Mouse (Mus musculus) MN1 (cell line): ENCODE data around the gene Zscan21.
"Not testable (repeated sequence)": the region's sequence is repeated elsewhere in the genome, so short reads cannot be mapped to it uniquely, and the experiment has no call there.

Experiments used
- DNase-seq: peaks from one replicate; pipeline ENCODE4 v3.0.0-alpha.2; 2016; ENCODE audit warnings: low spot score

Zscan21 gene

GRCm38 (mm10) chr5:138116255-138117198 is at the start of gene Zscan21:
Gene Zscan21 (plus strand): TSS chr5:138116903.
- DNase-seq, result peak; percentile 95

GRCm38 (mm10) chr5:138073803-138074202 is 42.9 kb upstream of the Zscan21 start:
- no peak for DNase-seq

- DNase-seq, result no peak
These were observed 41.0 kb upstream of the Zscan21 start for GRCm38 (mm10) chr5:138075684-138076083.

GRCm38 (mm10) chr5:138076148-138076547 is 40.6 kb upstream of the Zscan21 start:
- no peak for DNase-seq

GRCm38 (mm10) chr5:138080456-138080855 is 36.2 kb upstream of the Zscan21 start:
- no peak for DNase-seq

- DNase-seq, result no peak
These were observed 35.3 kb upstream of the Zscan21 start for GRCm38 (mm10) chr5:138081446-138081845.

- no peak for DNase-seq
These were observed 33.3 kb upstream of the Zscan21 start for GRCm38 (mm10) chr5:138083318-138083900.

GRCm38 (mm10) chr5:138083936-138084335 is 32.8 kb upstream of the Zscan21 start:
- no peak for DNase-seq

- no peak for DNase-seq
These were observed 32.2 kb upstream of the Zscan21 start for GRCm38 (mm10) chr5:138084507-138084906.

GRCm38 (mm10) chr5:138084996-138085395 is 31.7 kb upstream of the Zscan21 start, which contains the start of gene Zkscan1:
Gene Zkscan1 (plus strand): TSS chr5:138085084.
- DNase-seq, result peak; percentile 93

- peak; percentile 39 for DNase-seq
These were observed 31.2 kb upstream of the Zscan21 start for GRCm38 (mm10) chr5:138085421-138085911.

- DNase-seq, result no peak
These were observed 29.9 kb upstream of the Zscan21 start for GRCm38 (mm10) chr5:138086842-138087241.

- no peak for DNase-seq
These were observed 28.3 kb upstream of the Zscan21 start for GRCm38 (mm10) chr5:138088366-138088765.

- DNase-seq, result no peak
These were observed 27.6 kb upstream of the Zscan21 start for GRCm38 (mm10) chr5:138089108-138089551.

GRCm38 (mm10) chr5:138090271-138090670 is 26.4 kb upstream of the Zscan21 start:
- DNase-seq, result no peak

GRCm38 (mm10) chr5:138090737-138091136 is 26.0 kb upstream of the Zscan21 start:
- no peak for DNase-seq

- no peak for DNase-seq
These were observed 23.9 kb upstream of the Zscan21 start for GRCm38 (mm10) chr5:138092771-138093170.

GRCm38 (mm10) chr5:138094474-138094873 is 22.2 kb upstream of the Zscan21 start:
- no peak for DNase-seq

- DNase-seq, result no peak
These were observed 11.7 kb upstream of the Zscan21 start for GRCm38 (mm10) chr5:138104976-138105375.

GRCm38 (mm10) chr5:138107130-138107529 is 9.6 kb upstream of the Zscan21 start:
- no peak for DNase-seq

GRCm38 (mm10) chr5:138109847-138110396 is 6.8 kb upstream of the Zscan21 start:
- not testable (repeated sequence) for DNase-seq

- peak; percentile 46 for DNase-seq
These were observed 704 bp downstream of the Zscan21 start for GRCm38 (mm10) chr5:138117199-138118015.
